23 mouse cellular contexts compared by ENCODE assay signal in the genomic region with DNA sequence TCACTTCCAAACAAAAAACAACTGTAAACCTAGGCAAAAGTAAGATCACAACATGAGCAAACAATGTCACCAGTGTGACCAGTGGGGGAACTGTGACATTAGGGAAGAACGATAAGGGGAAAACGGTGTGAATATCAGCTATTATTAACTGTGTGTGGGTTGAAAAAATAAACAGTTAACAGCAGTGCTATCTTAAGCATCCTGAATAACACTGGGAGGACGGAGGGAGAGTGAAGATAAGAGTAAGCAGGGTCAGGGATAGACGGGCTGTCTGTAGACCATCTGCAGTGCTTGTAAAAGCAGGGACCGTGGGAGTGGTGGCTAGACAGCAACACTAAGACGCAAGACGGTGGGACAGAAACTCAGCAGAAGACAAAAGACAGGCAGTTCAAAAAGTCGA. TPM values are rescaled to one million over a fixed set of nuclear protein-coding genes. Genes with fewer than 3 reads are reported as not detected.
DNase-seq lines count a peak whose midpoint lies in the region; ATAC-seq and TF ChIP-seq lines count a peak whose summit lies in the region.
"Had no signal": no experiment of that assay in that cellular context is flagged by ENCODE, and none has a peak within 500 bp of the region (broad histone marks: within the 10 kb centered on the region; RNA-seq: fewer than 3 reads in every experiment).

No protein-coding gene starts in this region.

- no peak for TF ChIP-seq CTCF in liver, embryonic 14.5 days (IDR thresholded peaks at IDR 0.05; ENCODE audit: low read depth)

- no peak for DNase-seq in heart, adult 18-20 months
- peak; percentile 24 for DNase-seq in testis, postnatal 14 days (ENCODE audit: low spot score)
- no peak for DNase-seq in testis, postnatal 10 days (ENCODE audit: low spot score)
- DNase-seq in liver, embryonic 14.5 days (ENCODE audit: low read depth in 3 of 3, low spot score in 3 of 3), result no peak
- DNase-seq in midbrain, embryonic 11.5 days (ENCODE audit: low spot score, missing footprints), result no peak
- no peak for DNase-seq in ovary, postnatal 36 days (ENCODE audit: low spot score)
- DNase-seq: adrenal gland, postnatal 14 days; cerebellum, adult 11 months; cerebellum, postnatal 10 days; kidney, postnatal 4 days; layer of hippocampus, adult 9-11 months; lung, adult 18-20 months; lung, postnatal 14 days; thymus, postnatal 14 days had no signal

- peak overlapping the region; percentile 54 for H3K4me2 ChIP-seq in heart, embryonic 14.5 days (ENCODE audit: low read length)
- no peak overlapping the region for H3K4me2 ChIP-seq in liver, embryonic 14.5 days (ENCODE audit: low read depth)
- H3K4me2 ChIP-seq in midbrain, embryonic 11.5 days, result no peak overlapping the region
- H3K4me2 ChIP-seq: hindbrain, embryonic 14.5 days; intestine, embryonic 15.5 days; kidney, embryonic 15.5 days had no signal

- H3K27me3 ChIP-seq in heart, embryonic 14.5 days (ENCODE audit: control insufficient read depth, insufficient read depth, low read length), result no peaks in the 10 kb centered on the region
- no peaks in the 10 kb centered on the region for H3K27me3 ChIP-seq in liver, embryonic 14.5 days (ENCODE audit: control insufficient read depth, insufficient read depth, low read length)
- no peaks in the 10 kb centered on the region for H3K27me3 ChIP-seq in midbrain, embryonic 11.5 days (ENCODE audit: control insufficient read depth, insufficient read depth, low read length)
- H3K27me3 ChIP-seq: intestine, embryonic 15.5 days; kidney, embryonic 15.5 days; megakaryocyte, embryonic 14.5 days had no signal

- TF ChIP-seq EP300 in liver, embryonic 14.5 days (IDR thresholded peaks at IDR 0.05; ENCODE audit: low read depth), result peak; percentile 67

- H3K4me1 ChIP-seq in heart, embryonic 14.5 days (ENCODE audit: control insufficient read depth in 2 of 2, insufficient read depth in 2 of 2, low read length in 2 of 2), result peaks cover 7 to 22% of the 10 kb centered on the region in 2 experiments
- H3K4me1 ChIP-seq in liver, embryonic 14.5 days (replicated peaks; ENCODE audit: control insufficient read depth in 2 of 2, insufficient read depth in 2 of 2, low read length in 1 of 2), result peaks cover 0 to 10% of the 10 kb centered on the region in 2 experiments; a peak in 2 of 4 replicates
- H3K4me1 ChIP-seq in midbrain, embryonic 11.5 days (ENCODE audit: control insufficient read depth, insufficient read depth, low read length), result no peaks in the 10 kb centered on the region
- H3K4me1 ChIP-seq: forebrain, embryonic 10.5 days; intestine, embryonic 15.5 days; limb, embryonic 10.5 days had no signal

- H3K9ac ChIP-seq in heart, embryonic 14.5 days (ENCODE audit: low read length), result peak overlapping the region; percentile 54
- H3K9ac ChIP-seq in liver, embryonic 14.5 days (replicated peaks), result no peak overlapping the region
- no peak overlapping the region for H3K9ac ChIP-seq in midbrain, embryonic 11.5 days (ENCODE audit: low read length)
- H3K9ac ChIP-seq: hindbrain, embryonic 14.5 days; intestine, embryonic 15.5 days; kidney, embryonic 15.5 days had no signal

- peaks cover 38% of the 10 kb centered on the region for H3K36me3 ChIP-seq in heart, embryonic 14.5 days (ENCODE audit: control insufficient read depth, insufficient read depth, low read length)
- peaks cover 8% of the 10 kb centered on the region for H3K36me3 ChIP-seq in liver, embryonic 14.5 days (replicated peaks; ENCODE audit: control insufficient read depth, insufficient read depth, low read depth)
- H3K36me3 ChIP-seq in midbrain, embryonic 11.5 days (ENCODE audit: control insufficient read depth, insufficient read depth, low read length), result peaks cover 5% of the 10 kb centered on the region
- H3K36me3 ChIP-seq: intestine, embryonic 15.5 days had no signal

- H3K9me3 ChIP-seq in heart, embryonic 14.5 days (ENCODE audit: control insufficient read depth, low read length), result no peaks in the 10 kb centered on the region
- no peaks in the 10 kb centered on the region for H3K9me3 ChIP-seq in liver, embryonic 14.5 days (ENCODE audit: control insufficient read depth, low read length)
- H3K9me3 ChIP-seq in midbrain, embryonic 11.5 days (ENCODE audit: control insufficient read depth, low read length), result no peaks in the 10 kb centered on the region
- H3K9me3 ChIP-seq: forebrain, embryonic 10.5 days; intestine, embryonic 15.5 days; kidney, embryonic 15.5 days; limb, embryonic 10.5 days; megakaryocyte, embryonic 14.5 days had no signal

- no peak overlapping the region; a peak in 1 of 4 replicates for H3K4me3 ChIP-seq in heart, embryonic 14.5 days (ENCODE audit: control insufficient read depth in 1 of 2, insufficient read depth in 1 of 2, low read depth in 1 of 2, low read length in 2 of 2)
- no peak overlapping the region for H3K4me3 ChIP-seq in liver, embryonic 14.5 days (ENCODE audit: insufficient read depth in 1 of 2, low read depth in 2 of 2, low read length in 2 of 2)
- no peak overlapping the region for H3K4me3 ChIP-seq in midbrain, embryonic 11.5 days (ENCODE audit: low read depth, low read length)
- H3K4me3 ChIP-seq: forebrain, embryonic 10.5 days; intestine, embryonic 15.5 days; kidney, embryonic 15.5 days; left cerebral cortex, adult 2 months; limb, embryonic 10.5 days; megakaryocyte, embryonic 14.5 days had no signal

- H3K27ac ChIP-seq in heart, embryonic 14.5 days (replicated peaks in 1 of 2; ENCODE audit: control insufficient read depth in 1 of 2, insufficient read depth in 1 of 2, low read depth in 2 of 2, low read length in 2 of 2), result peak overlapping the region; percentile 64 to 82
- no peak overlapping the region for H3K27ac ChIP-seq in liver, embryonic 14.5 days
- no peak overlapping the region for H3K27ac ChIP-seq in midbrain, embryonic 11.5 days (ENCODE audit: low read depth, low read length)
- H3K27ac ChIP-seq: forebrain, embryonic 10.5 days; hindbrain, embryonic 14.5 days; intestine, embryonic 15.5 days; kidney, embryonic 15.5 days; left cerebral cortex, adult 2 months; limb, embryonic 10.5 days had no signal

- 4% methylated on average over 8 of the region's 8 CpGs for WGBS in heart, embryonic 14.5 days
- WGBS in liver, embryonic 14.5 days (ENCODE audit: insufficient replicate concordance), result 16% methylated on average over 8 of the region's 8 CpGs
- 68% methylated on average over 8 of the region's 8 CpGs for WGBS in midbrain, embryonic 11.5 days

- no peak for ATAC-seq in heart, embryonic 14.5 days (ENCODE audit: insufficient number of reproducible peaks, insufficient read depth, low FRiP score, low read depth)
- peak; percentile 68; the same call in 1 of the 2 replicates for ATAC-seq in liver, embryonic 14.5 days (ENCODE audit: insufficient read depth)
- ATAC-seq in midbrain, embryonic 11.5 days (ENCODE audit: low FRiP score), result no peak
- ATAC-seq: activated CD4-positive, CD25-positive, alpha-beta regulatory T cell, adult 4 months; intestine, embryonic 15.5 days had no signal

RNA-seq across cellular contexts. Expression of a gene that starts 35.5 kb away (rescaled TPM):
- polyA plus RNA-seq in heart, embryonic 14.5 days (2014; fragmentation: Nextera tagmentation; extraction: Ambion mirVana), result 30.2 and 33.9 TPM in 2 replicates
- 10 to 100 TPM; 11.6 to 13.1 TPM for total RNA-seq in heart, adult 18-20 months (2021)
- polyA plus RNA-seq in liver, embryonic 14.5 days (2012; rRNA removed), result 3.3 and 4.4 TPM in 2 replicates
- polyA plus RNA-seq in liver, embryonic 14.5 days (2014; fragmentation: Nextera tagmentation; extraction: Ambion mirVana), result 12.7 and 14.2 TPM in 2 replicates
- 48.6 and 54.7 TPM in 2 replicates for polyA plus RNA-seq in midbrain, embryonic 11.5 days (2014; fragmentation: Nextera tagmentation; extraction: Ambion mirVana)

Comparison
In these comparisons a context has a peak if more than half of its experiments do, and no peak if none do; other contexts are left out.
1. H3K27ac ChIP-seq: peak in heart, embryonic 14.5 days (2 of 2); none in liver, embryonic 14.5 days (single experiment) and midbrain, embryonic 11.5 days (single experiment).